ENCODE assay signal across 28 mouse cellular contexts in genomic region chr2:172710641-172711040, GRCm38 (mm10).
"Had no signal": no experiment of that assay in that cellular context is flagged by ENCODE, and none has a peak within 500 bp of the region (broad histone marks: within the 10 kb centered on the region; RNA-seq: fewer than 3 reads in every experiment).

No protein-coding gene starts in this region.

- DNase-seq: gastrocnemius, postnatal 14 days; gastrocnemius, postnatal 36 days; heart, adult 11 months; heart, adult 2 months; heart, postnatal 14 days; heart, postnatal 36 days; kidney, adult 11 months; kidney, adult 2 months; kidney, adult 9 months; kidney, postnatal 14 days; kidney, postnatal 36 days; layer of hippocampus, postnatal 36 days; liver; liver, embryonic 13.5 days had no signal

- H3K27ac ChIP-seq: heart, adult 2 months; heart, embryonic 13.5 days; heart, embryonic 15.5 days; hindbrain, embryonic 13.5 days; hindbrain, embryonic 15.5 days; hindbrain, postnatal 0 days; kidney, embryonic 15.5 days; kidney, postnatal 0 days; layer of hippocampus, adult 2 months; limb, embryonic 10.5 days; limb, embryonic 12.5 days; liver, embryonic 13.5 days; liver, embryonic 15.5 days had no signal

- H3K27me3 ChIP-seq: liver, embryonic 13.5 days; liver, embryonic 15.5 days had no signal

- H3K4me1 ChIP-seq: hindbrain, embryonic 13.5 days; hindbrain, embryonic 15.5 days; liver, embryonic 13.5 days; liver, embryonic 15.5 days had no signal

- ATAC-seq: hindbrain, postnatal 0 days; intestine, embryonic 16.5 days had no signal

- H3K4me3 ChIP-seq: heart, adult 2 months; heart, embryonic 13.5 days; heart, embryonic 15.5 days; hindbrain, embryonic 13.5 days; hindbrain, embryonic 15.5 days; kidney, embryonic 15.5 days; layer of hippocampus, adult 2 months; limb, embryonic 10.5 days; limb, embryonic 12.5 days; liver, embryonic 13.5 days; liver, embryonic 15.5 days had no signal

- H3K36me3 ChIP-seq: heart, embryonic 13.5 days; heart, embryonic 15.5 days; hindbrain, embryonic 13.5 days; hindbrain, embryonic 15.5 days; kidney, embryonic 15.5 days; limb, embryonic 10.5 days; limb, embryonic 12.5 days; liver, embryonic 13.5 days; liver, embryonic 15.5 days had no signal

- H3K9ac ChIP-seq: heart, embryonic 13.5 days; heart, embryonic 15.5 days; hindbrain, embryonic 13.5 days; hindbrain, embryonic 15.5 days; kidney, embryonic 15.5 days; limb, embryonic 12.5 days; liver, embryonic 13.5 days; liver, embryonic 15.5 days had no signal

- H3K4me2 ChIP-seq: heart, embryonic 11.5 days; heart, embryonic 13.5 days; heart, embryonic 15.5 days; hindbrain, embryonic 13.5 days; hindbrain, embryonic 15.5 days; kidney, embryonic 15.5 days; limb, embryonic 12.5 days; liver, embryonic 11.5 days; liver, embryonic 13.5 days; liver, embryonic 15.5 days had no signal

- H3K9me3 ChIP-seq: heart, embryonic 13.5 days; heart, embryonic 15.5 days; hindbrain, embryonic 13.5 days; hindbrain, embryonic 15.5 days; kidney, embryonic 15.5 days; limb, embryonic 10.5 days; liver, embryonic 13.5 days; liver, embryonic 15.5 days had no signal
